Mouse (Mus musculus) hematopoietic stem cell, adult 5-6 weeks (primary cell): ENCODE measurements at regions not wholly inside any gene's neighbourhood (a gene's known extent, or its start where the extent isn't known, plus 50 kb on each side); places are given as distances from the start of the nearest gene placed in this dataset.

ENCODE experiments used
- ATAC-seq, 2 experiments: fragments of 125-278 bp in 1 of 2; replicated peaks in 1 of 2; 2 replicates each; pipeline ENCODE4 v1.8.0; 2016 to 2017; ENCODE audit warnings: inconsistent platforms in 2 of 2, mild to moderate bottlenecking in 2 of 2, moderate number of reproducible peaks in 2 of 2, low read depth in 1 of 2, moderate TSS enrichment in 1 of 2; ENCODE audit not compliant: low FRiP score in 2 of 2, poor library complexity in 2 of 2, severe bottlenecking in 2 of 2, insufficient read depth in 1 of 2, low TSS enrichment in 1 of 2

GRCm38 (mm10) chr8:6388651-6389050 lies 1283.5 kb upstream of the Slc10a2 start:
- no peak for ATAC-seq

- ATAC-seq, result no peak
Observed at GRCm38 (mm10) chr8:6374712-6375111, 1269.6 kb upstream of the Slc10a2 start.

- no peak for ATAC-seq
Observed at GRCm38 (mm10) chr8:6361403-6361942, 1256.3 kb upstream of the Slc10a2 start.

GRCm38 (mm10) chr8:6357866-6358265 lies 1252.7 kb upstream of the Slc10a2 start:
- no peak for ATAC-seq

- no peak for ATAC-seq
Observed at GRCm38 (mm10) chr8:6350460-6350859, 1245.3 kb upstream of the Slc10a2 start.

GRCm38 (mm10) chr8:6350052-6350451 lies 1244.9 kb upstream of the Slc10a2 start:
- no peak for ATAC-seq

- ATAC-seq, result no peak
Observed at GRCm38 (mm10) chr8:6345704-6346103, 1240.6 kb upstream of the Slc10a2 start.

GRCm38 (mm10) chr8:6340158-6340855 lies 1235.2 kb upstream of the Slc10a2 start:
- no peak for ATAC-seq

GRCm38 (mm10) chr8:6334254-6334993 lies 1229.3 kb upstream of the Slc10a2 start:
- no peak for ATAC-seq

- no peak for ATAC-seq
Observed at GRCm38 (mm10) chr8:6321346-6321745, 1216.2 kb upstream of the Slc10a2 start.

GRCm38 (mm10) chr8:6315162-6315845 lies 1210.2 kb upstream of the Slc10a2 start:
- ATAC-seq, result no peak

- ATAC-seq, result no peak
Observed at GRCm38 (mm10) chr8:6288889-6289288, 1183.7 kb upstream of the Slc10a2 start.

- ATAC-seq, result peak; percentile 32 to 37; a peak in 1 of 4 replicates
Observed at GRCm38 (mm10) chr8:6279903-6280302, 1174.8 kb upstream of the Slc10a2 start.
